Mouse (Mus musculus): ENCODE data around the gene Anapc15.

Gene Anapc15

DNA sequence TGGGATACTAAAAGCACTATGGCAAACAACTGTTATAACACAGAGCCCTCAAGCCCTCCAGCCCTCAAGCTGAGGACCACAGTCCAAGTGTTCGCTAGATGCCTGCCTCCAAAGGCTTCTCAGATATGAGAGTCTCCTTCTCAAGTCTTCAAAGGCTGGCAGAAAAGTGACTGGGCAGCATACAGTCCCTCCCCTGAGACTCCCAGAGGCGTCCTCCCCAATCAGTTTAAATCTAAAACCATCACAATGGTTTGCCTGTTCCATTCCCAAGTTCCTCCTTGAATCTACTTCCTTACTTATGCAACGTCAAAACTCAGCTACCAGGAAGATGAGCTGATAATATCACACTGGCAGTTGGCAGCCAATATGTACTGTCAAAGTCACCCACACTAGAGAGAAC lies at the start of gene Anapc15:
Gene Anapc15 (plus strand): TSS at position 301 of the 400 bp plus-strand sequence.
- no peak for DNase-seq (ENCODE audit: low read depth)

DNA sequence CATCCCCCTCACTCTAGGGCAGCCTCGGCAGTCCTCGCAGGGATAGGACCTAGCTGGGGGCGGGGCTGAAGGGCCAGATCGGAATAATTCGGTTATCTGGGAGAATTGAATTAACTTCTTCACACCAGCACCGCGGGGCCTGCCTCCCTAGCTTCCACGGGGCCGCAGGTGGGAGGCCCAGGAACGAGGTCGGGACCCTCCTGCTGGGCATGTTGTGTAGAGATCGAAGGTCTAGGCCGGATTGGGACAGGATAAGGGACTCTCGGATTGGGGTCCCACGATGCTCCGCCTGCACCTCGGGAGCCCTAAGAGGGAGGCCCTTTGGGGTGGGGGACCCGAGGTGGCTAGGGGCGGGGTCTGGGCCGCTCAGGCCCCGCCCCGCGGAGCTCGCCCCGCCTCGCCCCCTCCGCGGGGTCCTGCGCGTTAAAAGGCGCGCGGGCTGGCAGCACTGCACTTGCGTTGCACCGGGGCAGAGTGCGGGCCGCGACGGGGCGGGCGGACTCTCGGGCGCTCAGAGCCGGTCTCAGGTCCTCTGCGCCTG lies 45.6 kb upstream of the Anapc15 start, which contains the start of gene Phox2a:
Gene Phox2a (plus strand): TSS at position 453 of the 541 bp plus-strand sequence.
- DNase-seq (ENCODE audit: low read depth), result no peak

DNA sequence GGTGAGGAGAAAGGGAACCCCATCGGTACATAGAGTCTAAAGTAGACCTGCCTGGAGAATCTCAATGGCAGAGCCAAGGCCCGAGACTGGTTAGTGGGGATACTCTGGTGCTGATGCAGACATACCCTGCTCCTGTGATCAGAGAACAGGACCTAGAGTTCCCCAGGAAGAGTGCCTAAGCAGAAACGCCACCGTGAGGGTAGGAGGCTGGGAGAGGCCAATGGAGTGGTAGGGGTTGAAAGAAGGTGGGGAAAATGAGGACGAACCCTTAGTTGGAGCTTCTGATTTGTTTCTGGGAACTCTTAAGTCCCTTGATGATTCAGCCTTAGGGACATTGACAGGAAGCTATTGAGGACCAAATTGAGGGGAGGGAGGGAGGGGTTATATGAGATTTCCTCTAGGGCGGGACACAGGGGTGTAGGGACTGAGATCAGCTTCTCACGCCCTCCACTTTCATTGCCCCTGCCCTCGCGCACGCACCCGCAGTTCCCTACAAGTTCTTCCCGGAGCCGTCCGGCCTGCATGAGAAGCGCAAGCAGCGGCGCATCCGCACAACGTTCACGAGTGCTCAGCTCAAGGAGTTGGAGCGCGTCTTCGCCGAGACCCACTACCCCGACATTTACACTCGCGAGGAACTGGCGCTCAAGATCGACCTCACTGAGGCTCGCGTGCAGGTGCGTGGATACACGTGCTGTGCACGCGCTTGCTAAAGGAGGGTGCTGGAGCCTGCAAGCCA lies 43.1 kb upstream of the Anapc15 start:
- no peak for DNase-seq (ENCODE audit: low read depth)

DNA sequence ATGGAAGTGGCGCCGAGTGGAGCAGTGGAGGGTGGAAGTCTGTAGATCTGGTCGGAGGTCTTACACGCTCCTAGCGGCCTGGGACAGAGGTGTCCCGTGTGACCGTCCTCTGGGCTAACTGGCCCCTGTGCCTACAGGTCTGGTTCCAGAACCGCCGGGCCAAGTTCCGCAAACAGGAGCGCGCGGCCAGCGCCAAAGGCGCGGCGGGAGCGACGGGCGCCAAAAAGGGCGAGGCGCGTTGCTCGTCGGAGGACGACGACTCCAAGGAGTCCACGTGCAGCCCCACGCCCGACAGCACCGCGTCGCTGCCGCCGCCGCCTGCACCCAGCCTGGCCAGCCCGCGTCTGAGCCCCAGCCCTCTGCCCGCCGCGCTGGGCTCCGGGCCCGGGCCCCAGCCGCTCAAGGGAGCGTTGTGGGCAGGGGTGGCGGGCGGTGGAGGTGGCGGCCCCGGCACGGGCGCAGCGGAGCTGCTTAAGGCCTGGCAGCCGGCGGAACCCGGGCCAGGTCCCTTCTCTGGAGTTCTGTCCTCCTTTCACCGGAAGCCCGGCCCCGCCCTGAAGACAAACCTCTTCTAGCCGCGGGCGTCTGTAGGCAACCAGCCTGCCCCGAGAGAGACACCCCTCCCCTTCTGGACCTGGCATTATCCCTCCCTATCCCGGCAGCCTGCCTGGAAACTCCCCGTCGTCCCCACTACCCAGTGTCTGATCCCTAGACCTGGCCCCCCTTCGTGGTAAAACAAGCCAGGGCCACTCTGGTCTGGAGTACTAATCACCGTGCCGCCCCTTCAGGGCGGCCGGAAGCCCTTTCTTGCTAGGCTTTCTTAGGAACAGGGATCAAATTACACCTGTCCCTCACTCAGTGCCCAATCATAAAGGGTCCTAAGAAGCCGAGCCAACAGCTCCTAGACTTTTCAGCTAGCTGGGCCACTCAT lies 41.7 kb upstream of the Anapc15 start:
- DNase-seq (ENCODE audit: low read depth), result no peak

DNA sequence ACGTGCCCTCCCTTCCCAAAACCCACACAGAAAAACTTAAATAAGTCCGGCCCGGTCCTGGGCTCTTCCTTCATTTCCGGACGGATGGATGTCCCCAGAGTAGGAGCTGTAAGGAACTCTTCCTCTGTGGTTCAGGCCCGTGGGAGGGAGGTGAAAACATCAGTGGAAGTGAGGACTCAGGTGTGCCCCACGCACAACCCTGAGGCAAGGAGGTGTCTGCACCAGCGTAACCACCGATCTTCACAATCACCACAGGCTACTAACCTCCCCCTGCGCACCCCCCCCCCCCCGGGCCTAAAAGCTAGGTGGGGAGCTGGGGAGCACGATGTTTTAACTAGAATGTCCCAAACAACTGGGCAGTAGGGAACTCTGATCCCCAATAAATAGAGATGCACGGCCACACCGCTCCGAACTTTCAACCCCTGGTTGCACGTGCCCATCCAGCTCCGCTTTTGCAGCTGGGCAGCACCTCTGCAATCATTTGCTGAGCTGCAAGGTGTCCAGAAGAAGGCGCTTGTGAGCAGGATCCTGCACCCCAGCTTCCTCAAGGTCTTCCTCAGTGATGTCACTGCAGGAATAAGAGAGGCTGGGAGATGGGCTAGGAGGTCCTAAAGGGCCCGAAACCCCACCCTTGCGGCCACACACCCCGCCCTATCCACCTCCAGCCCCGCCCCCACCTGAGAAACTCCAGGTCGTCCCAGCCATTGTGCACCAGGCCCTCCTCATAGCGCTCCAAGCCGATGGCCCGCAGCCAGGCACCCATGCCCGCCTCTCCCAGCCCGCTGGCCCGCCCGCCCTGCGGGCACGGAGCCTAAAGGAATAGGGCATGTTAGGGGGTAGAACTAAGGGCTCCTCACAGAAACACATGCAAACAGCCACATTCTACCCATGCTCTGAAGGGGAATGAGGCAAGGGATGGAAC lies 40.4 kb upstream of the Anapc15 start:
- no peak for DNase-seq (ENCODE audit: low read depth)

DNA sequence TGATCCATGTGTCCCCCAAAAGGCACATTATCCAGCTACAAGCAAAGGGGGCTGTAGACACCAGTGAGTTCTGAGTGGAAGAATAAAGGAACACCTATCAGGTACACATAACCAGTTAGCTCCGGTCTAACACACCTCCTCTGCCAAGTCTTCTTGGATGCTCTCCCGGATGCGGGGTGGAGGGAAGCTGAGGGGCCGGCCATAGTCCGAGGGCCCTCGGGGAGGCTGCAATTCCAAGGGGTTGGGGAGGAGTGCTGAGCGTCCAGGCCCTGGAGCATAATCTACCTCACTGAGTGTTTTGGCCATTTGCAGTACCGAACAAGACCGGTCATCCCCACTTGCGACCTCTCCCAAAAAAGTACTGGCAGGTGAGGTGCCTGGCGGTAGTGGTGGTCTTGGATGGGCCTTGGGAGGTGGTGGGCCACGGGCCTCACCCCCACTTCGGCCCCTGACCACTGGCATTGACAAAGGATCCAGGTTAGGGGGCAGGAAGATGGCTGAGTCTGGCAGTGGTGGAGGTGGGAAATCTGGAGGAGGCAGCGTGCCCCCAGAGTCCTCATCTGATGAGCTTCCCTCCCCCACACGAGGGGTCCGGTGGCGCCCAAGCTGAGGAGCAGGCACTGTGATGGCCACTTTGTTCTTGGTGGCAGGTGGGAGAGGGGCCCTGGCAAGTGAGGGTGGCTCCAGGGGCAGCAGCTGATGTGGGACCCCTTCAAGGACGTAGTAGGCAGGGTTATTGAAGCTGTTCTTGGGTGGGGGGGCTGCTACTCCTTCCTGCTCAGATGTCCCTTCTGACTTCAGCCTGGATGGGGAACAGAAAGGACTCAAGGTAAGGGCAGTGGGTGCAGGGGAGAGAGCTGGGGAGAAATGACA lies 39.5 kb upstream of the Anapc15 start:
- DNase-seq (ENCODE audit: low read depth), result no peak

DNA sequence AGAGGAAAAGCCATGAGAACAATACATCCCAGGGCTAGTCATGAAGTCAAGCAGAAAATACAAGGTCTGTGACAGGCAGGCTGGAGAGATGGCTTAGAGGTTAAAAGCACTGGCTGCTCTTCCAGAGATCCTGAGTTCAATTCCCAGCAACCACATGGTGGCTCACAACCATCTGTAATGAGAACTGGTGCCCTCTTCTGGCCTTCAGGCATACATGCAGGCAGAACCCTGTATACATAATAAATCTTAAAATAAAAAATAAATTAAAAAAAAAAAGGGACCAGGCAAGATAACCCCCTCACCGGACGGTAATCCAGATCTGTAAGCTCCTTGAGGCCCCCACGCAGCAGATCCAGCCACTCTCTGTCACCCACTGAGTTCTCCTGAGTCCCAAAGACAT lies 33.1 kb upstream of the Anapc15 start:
- DNase-seq (ENCODE audit: low read depth), result no peak

DNA sequence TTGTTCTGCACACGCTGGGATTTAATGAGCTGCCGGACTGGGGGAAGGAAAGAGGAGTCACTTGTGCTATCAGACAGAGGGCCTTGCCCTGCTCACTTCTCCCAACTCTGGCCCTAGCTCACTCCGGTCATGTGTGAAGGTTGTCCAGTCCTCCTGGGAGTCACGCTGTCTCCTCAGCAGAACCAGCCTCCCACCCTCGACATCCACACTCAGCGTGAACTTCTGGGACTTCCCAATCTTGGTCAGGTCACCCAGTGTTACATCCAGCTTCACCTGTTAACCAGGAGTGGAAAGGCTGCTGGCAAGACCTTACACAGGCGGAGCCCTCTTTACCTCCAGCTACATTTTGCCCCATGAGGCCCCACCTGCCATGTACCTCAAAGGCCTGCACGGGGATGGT lies 32.1 kb upstream of the Anapc15 start:
- no peak for DNase-seq (ENCODE audit: low read depth)

DNA sequence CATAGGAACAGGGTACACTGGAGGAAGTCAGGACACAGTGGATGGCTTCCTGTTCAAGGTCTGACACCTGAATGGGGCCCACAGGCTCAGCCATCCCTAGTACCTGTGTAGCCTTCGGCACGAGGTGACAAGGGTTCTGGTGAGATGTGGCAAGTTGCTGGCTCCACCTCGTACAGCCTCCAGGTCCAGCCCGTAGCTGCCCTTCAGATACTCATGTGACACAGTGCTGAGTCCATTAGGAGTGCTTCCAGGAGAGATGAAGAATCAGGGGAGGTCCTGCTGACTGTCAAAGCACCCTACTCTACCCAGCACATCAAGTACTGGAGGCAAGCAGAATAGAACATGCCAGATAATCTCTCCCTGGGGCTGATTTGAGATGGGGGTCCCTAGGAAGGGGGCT lies 31.1 kb upstream of the Anapc15 start:
- DNase-seq (ENCODE audit: low read depth), result no peak

DNA sequence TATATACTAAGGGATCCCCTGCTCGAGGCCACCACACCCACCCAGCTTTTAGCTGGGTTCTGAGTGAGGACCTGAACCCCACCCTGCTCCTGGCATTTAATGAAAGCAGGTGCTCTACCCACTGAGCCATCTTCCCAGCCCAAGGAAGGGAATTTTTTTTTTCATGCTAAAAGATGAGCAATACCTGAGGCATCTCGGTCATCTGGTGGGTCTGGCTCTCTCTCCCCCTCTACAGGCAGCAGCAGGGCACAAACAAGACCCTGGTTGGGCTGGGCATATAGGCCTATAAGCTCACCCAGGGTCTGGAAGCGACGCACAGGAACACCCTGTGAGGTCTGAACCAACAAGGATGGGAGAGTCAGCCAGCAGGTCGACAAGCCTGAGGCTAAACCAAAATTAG lies 30.2 kb upstream of the Anapc15 start:
- DNase-seq (ENCODE audit: low read depth), result no peak

DNA sequence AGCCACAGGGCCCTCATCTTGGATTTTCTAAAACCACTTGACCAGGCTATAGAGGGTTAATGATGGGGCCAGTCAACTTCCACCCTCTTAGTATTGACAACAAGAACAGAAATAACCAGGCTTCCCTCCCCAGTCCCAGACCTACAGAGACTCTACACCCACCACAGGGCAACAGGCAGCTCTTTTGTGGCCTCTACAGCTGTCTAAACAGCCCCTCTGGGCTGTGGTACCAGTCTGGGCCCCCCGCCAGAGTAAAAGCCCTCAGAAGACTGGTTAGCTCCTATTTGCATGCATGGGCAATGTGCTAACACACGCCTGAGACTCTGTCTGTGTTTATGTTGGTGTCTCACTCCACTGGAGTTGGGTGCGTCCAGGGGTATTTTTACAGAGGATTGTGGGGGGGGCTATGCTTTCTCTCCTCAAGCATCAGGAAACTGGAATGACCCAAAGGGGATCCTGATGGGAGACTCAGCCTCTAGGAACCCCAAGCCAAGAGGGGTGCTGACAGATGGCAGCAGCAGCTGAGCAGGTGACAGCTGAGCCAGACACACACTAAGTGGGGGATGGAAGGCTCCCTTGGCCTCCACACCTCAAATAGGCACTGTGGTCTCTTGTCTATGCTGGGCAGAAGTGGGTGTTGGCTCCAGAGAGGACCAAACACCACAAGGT lies 29.5 kb upstream of the Anapc15 start:
- no peak for DNase-seq (ENCODE audit: low read depth)

DNA sequence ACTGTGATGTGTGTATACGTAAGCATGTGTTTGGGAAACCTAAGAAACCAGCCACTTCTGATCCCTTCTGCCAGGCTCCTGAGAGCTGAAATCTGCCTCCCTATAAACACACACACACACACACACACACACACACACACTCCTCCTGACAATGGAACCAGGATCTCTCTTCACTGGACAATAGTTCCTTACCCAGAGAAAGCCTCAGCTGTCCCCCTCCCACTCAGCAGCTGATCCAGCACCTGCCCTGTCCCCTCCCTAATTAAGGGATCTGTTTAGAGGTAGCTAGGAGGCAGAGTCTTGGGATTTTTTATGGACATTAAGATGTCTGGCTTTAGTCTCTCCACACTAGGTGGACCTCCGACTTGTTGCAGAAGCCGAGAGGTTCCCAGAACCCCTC lies 28.6 kb upstream of the Anapc15 start:
- DNase-seq (ENCODE audit: low read depth), result no peak

DNA sequence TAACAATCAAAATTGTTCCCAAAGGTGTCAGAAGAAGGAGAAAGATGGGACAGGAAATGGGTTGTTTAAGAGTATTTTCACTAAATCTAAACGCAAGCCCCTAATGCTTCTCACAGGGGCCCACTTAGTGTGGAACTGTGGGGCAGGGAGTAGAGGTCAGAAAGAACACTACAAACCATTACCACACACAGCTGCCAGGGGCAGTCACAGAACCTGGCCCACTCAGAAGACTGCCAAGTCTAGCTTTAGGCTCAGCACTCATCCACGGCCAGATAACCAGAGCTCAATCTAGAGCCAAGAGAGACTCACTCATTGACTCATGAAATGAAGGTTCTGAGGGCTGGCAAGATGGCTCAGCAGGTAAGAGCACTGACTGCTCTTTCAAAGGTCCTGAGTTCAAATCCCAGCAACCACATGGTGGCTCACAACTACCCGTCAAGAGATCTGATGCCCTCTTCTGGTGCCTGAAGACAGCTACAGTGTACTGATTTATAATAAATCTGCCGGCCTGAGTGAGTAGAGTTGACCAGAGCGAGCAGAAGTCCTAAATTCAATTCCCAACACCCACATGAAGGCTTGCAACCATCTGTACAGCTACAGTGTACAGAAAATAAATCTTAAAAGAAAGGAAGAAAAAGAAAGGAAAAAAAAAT lies 27.9 kb upstream of the Anapc15 start:
- DNase-seq (ENCODE audit: low read depth), result no peak

DNA sequence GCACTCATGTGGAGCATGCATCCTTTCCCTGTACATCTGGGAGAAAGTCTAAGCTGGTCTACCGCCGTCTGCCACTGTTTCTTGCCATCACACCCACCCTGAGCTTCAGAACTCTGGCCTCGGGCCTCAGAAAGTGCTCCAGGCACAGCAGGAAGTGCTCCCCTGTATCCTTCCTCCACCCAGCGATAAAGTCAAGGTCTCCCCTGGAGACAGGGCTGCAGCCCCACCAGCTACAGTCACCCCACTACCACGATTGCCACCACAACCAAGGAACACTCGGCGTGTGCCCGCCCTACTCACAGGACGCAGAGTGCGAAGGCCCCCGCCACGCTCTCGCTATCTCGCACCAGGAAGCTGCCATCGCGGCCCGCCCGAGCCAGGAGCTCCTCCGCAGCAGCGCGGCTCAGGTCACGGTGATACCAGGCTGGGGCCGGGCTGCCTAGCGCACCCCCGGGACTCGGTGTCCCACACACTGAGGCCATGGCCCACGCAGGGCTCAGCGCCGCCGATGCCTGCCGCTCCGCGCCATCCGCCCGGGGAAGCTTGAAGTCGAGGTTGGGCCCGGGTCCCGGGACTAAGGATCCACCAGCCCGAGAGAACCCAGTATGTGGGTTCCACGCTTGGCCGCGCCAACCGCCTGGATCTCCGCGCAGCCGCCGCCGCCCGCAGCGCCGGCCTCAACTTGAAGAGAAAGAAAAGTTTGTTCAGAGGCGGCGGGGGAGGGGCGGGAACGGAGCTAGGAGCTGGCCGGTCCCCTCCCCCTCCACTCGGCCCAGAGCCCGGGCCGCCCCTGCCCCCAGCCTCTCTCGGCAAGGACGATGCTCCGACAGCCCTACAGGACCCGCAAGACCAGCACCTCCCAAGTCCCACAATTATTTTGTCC lies 27.0 kb upstream of the Anapc15 start:
- no peak for DNase-seq (ENCODE audit: low read depth)

DNA sequence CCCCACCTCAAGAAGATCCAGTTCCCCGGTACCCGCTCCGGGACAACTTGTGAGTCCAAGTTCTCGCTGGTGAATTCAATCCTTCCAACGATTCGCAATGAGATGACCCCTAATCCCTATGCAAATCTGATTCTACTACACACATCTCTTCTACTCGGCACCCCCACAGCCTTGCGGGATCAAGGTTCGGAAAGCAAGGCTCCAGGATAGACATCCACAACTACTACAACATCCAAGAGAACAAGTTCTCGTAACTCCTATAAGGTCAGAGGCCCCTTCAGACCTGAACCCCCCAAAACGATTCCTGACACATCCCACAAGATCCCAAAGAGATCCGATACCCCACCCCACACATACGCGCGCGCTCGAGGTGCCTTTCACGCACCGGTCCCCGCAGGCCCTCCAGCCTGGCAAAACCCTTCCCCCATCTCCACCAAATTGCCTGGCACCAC lies 26.3 kb upstream of the Anapc15 start:
- DNase-seq (ENCODE audit: low read depth), result no peak

DNA sequence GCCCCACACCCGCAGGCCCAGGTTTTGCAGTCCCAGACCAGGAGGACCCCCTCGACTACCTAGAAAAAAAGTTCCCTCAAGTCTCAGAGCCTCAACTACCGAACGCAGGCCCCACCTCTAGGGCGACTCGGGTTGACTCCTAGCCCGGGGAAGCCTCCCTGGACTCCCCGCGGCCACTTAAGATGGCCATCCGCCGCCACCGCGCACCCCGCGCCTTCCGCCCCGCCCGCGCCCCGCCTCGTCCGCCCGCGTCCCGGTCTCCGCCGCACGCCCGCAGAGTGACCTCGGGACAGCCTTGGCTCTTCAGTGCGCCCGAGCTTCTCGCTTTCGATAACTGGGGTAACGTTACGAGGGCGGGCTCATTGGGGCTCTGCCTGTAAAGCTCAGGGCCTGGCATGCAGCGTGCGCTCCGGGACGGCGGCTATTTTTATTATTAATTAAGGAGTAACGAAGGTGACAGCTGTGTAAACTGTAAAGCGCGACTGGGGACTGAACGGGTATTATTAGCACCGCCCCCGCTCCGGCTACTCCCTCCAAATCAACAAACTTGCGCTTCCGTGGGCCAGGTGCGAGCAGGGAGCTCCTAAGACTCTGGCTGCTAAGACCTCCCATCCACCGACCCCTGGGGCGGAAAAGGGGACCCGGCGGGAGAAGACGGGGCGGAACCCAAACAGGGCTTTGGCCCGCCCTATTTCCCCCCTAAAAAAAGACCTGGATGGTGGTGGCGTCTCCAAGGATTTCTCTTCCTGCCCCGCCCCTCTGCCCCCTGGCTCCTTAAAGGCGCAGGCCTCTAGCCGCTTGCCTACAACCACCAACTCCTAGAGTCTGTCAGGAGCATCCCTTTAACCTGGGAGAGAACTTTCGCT lies 25.7 kb upstream of the Anapc15 start, which contains the start of gene Inppl1:
Gene Inppl1 (minus strand): TSS at position 624 of the 866 bp plus-strand sequence.
- peak; percentile 70 for DNase-seq (ENCODE audit: low read depth)

DNA sequence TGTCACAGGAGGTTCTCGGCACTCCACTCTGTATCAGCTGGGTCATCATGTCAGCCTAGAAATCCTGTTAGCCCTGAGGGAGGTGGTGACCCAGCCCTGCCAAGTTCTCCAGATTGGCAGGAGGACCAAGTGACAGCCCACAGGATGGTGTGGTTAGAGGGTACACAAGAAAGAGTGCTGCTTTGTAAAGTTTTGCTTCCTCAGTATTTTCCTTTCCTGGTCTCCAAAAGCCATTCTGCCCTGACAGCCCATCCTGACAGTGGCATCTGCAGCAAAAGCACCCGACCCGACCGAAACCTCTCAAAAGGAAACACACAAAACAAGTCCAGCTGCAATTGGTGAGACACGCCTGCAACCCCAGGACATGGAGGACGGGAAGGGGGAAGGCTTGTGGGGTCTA lies 19.3 kb upstream of the Anapc15 start:
- DNase-seq (ENCODE audit: low read depth), result no peak

DNA sequence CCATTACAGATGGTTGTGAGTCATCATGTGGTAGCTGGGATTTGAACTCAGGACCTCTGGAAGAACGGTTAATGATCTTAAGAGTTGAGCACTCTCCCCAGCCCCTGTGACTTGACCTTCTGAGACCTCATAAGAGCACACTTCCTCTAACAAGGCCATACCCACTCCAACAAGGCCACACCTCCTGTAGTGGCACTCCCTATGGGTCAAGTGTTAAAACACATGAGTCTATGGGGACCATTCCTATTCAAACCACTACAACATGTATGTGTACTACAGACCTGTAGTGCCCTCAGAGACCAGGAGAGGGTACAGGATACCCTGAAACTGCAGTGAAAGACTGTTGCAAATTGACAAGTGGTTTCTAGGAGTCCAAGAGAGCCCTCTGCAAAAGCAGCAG lies 15.6 kb upstream of the Anapc15 start:
- DNase-seq (ENCODE audit: low read depth), result no peak
